In genomic region chr2:153033545-153034230, GRCm38 (mm10) we compare ENCODE assay signal across 14 mouse cellular contexts. TPM values are rescaled to one million over a fixed set of nuclear protein-coding genes. Genes with fewer than 3 reads are reported as not detected.
A peak's percentile ranks its signal among the peaks of the same experiment; 100 is the strongest.
DNase-seq lines count a peak whose midpoint lies in the region; ATAC-seq lines count a peak whose summit lies in the region.
"Had no signal": no experiment of that assay in that cellular context is flagged by ENCODE, and none has a peak within 500 bp of the region (broad histone marks: within the 10 kb centered on the region; RNA-seq: fewer than 3 reads in every experiment).

No protein-coding gene starts in this region.

- peaks cover 50% of the 10 kb centered on the region for H3K4me1 ChIP-seq in hindbrain, embryonic 14.5 days (replicated peaks; ENCODE audit: control insufficient read depth, insufficient read depth, low read length)
- H3K4me1 ChIP-seq in neural tube, embryonic 12.5 days: peaks cover 23% of the 10 kb centered on the region
- H3K4me1 ChIP-seq in kidney, embryonic 15.5 days: peaks cover 16% of the 10 kb centered on the region

- no peak for ATAC-seq in cerebellum, adult (ENCODE audit: insufficient number of reproducible peaks, low FRiP score, low TSS enrichment)
- no peak for ATAC-seq in hindbrain, embryonic 14.5 days (ENCODE audit: low FRiP score)
- no peak for ATAC-seq in neural tube, embryonic 12.5 days (ENCODE audit: low FRiP score, low read depth)
- ATAC-seq in kidney, embryonic 15.5 days (replicated peaks; ENCODE audit: low FRiP score): no peak
- ATAC-seq: intestine, postnatal 0 days had no signal

- H3K9me3 ChIP-seq in hindbrain, embryonic 14.5 days (ENCODE audit: control insufficient read depth, low read length): no peaks in the 10 kb centered on the region
- no peaks in the 10 kb centered on the region for H3K9me3 ChIP-seq in neural tube, embryonic 12.5 days
- H3K9me3 ChIP-seq in kidney, embryonic 15.5 days (replicated peaks): no peaks in the 10 kb centered on the region
- H3K9me3 ChIP-seq: embryonic facial prominence, embryonic 12.5 days had no signal

- H3K4me2 ChIP-seq in hindbrain, embryonic 14.5 days (replicated peaks): peak overlapping the region; percentile 87
- peak overlapping the region; percentile 88 for H3K4me2 ChIP-seq in neural tube, embryonic 12.5 days (replicated peaks)
- H3K4me2 ChIP-seq in kidney, embryonic 15.5 days: no peak overlapping the region
- H3K4me2 ChIP-seq: embryonic facial prominence, embryonic 12.5 days had no signal

- H3K4me3 ChIP-seq in hindbrain, embryonic 14.5 days (replicated peaks; ENCODE audit: low read length): peak overlapping the region; percentile 67
- peak overlapping the region; percentile 65; the same call in 1 of the 2 replicates for H3K4me3 ChIP-seq in neural tube, embryonic 12.5 days
- no peak overlapping the region for H3K4me3 ChIP-seq in kidney, embryonic 15.5 days (replicated peaks)

- DNase-seq in cerebellum, adult 11-12 months: peak; percentile 69
- peak; percentile 79 to 84 for DNase-seq in cerebellum, postnatal 25 days
- no peak for DNase-seq in hindbrain, embryonic 14.5 days (ENCODE audit: low spot score)
- DNase-seq in layer of hippocampus, postnatal 25 days (ENCODE audit: extremely low spot score in 1 of 2, low spot score in 1 of 2): no peak
- DNase-seq in Muller cell, postnatal 12 days (ENCODE audit: inconsistent ontology term): no peak
- DNase-seq: layer of hippocampus, adult 9-11 months; lung, adult 2 months had no signal

- no peak overlapping the region for H3K27ac ChIP-seq in hindbrain, embryonic 14.5 days
- H3K27ac ChIP-seq in neural tube, embryonic 12.5 days: no peak overlapping the region
- H3K27ac ChIP-seq in kidney, embryonic 15.5 days: no peak overlapping the region
- H3K27ac ChIP-seq: embryonic facial prominence, embryonic 12.5 days had no signal

- H3K9ac ChIP-seq in hindbrain, embryonic 14.5 days: peak overlapping the region; percentile 70
- 0 out of 2 replicates have a peak overlapping the region, but pooled peaks have one; percentile 64 for H3K9ac ChIP-seq in neural tube, embryonic 12.5 days
- no peak overlapping the region for H3K9ac ChIP-seq in kidney, embryonic 15.5 days
- H3K9ac ChIP-seq: embryonic facial prominence, embryonic 12.5 days had no signal

- no peaks in the 10 kb centered on the region for H3K27me3 ChIP-seq in hindbrain, embryonic 14.5 days (ENCODE audit: control insufficient read depth, insufficient read depth, low read length)
- peaks cover 37% of the 10 kb centered on the region for H3K27me3 ChIP-seq in neural tube, embryonic 12.5 days (replicated peaks)
- H3K27me3 ChIP-seq in kidney, embryonic 15.5 days: peaks cover 59% of the 10 kb centered on the region

- H3K36me3 ChIP-seq in hindbrain, embryonic 14.5 days (replicated peaks; ENCODE audit: control insufficient read depth, insufficient read depth): no peaks in the 10 kb centered on the region
- H3K36me3 ChIP-seq in neural tube, embryonic 12.5 days: no peaks in the 10 kb centered on the region
- no peaks in the 10 kb centered on the region for H3K36me3 ChIP-seq in kidney, embryonic 15.5 days
- H3K36me3 ChIP-seq: embryonic facial prominence, embryonic 12.5 days had no signal

- WGBS in hindbrain, embryonic 14.5 days: 63% methylated on average over 5 of the region's 5 CpGs
- WGBS in neural tube, embryonic 12.5 days: 70% methylated on average over 5 of the region's 5 CpGs
- 79% methylated on average over 5 of the region's 5 CpGs for WGBS in kidney, embryonic 15.5 days

RNA-seq across cellular contexts. Expression of gene Xkr7, which starts 2.0 kb away (rescaled TPM):
- polyA plus RNA-seq in hindbrain, embryonic 14.5 days (2014; fragmentation: Nextera tagmentation; extraction: Ambion mirVana): 0.84 and 1.8 TPM in 2 replicates
- 2.6 and 2.9 TPM in 2 replicates for polyA plus RNA-seq in neural tube, embryonic 12.5 days (2016; fragmentation: Nextera tagmentation; extraction: Ambion mirVana)
- 1 to 10 TPM; 1.9 to 2.1 TPM for total RNA-seq in layer of hippocampus, postnatal 25 days (2021)
- polyA plus RNA-seq in kidney, embryonic 15.5 days (2015; fragmentation: Nextera tagmentation; extraction: Ambion mirVana): not detected in 2 replicates
- total RNA-seq: megakaryocyte, adult 5-6 weeks had no signal
- polyA plus RNA-seq: heart, embryonic 16.5 days; intestine, postnatal 0 days; lung, adult 2 months had no signal

RNA-seq across cellular contexts. Expression of gene Pdrg1, which starts 18.5 kb away (rescaled TPM):
- 137 and 149 TPM in 2 replicates for polyA plus RNA-seq in hindbrain, embryonic 14.5 days (2014; fragmentation: Nextera tagmentation; extraction: Ambion mirVana)
- 159 and 182 TPM in 2 replicates for polyA plus RNA-seq in neural tube, embryonic 12.5 days (2016; fragmentation: Nextera tagmentation; extraction: Ambion mirVana)
- total RNA-seq in layer of hippocampus, postnatal 25 days (2021): 10 to 100 TPM; 41.2 to 43.8 TPM
- polyA plus RNA-seq in kidney, embryonic 15.5 days (2015; fragmentation: Nextera tagmentation; extraction: Ambion mirVana): 111 and 112 TPM in 2 replicates

RNA-seq across cellular contexts. Expression of gene Ccm2l, which starts 32.1 kb away (rescaled TPM):
- 1.7 and 2.4 TPM in 2 replicates for polyA plus RNA-seq in hindbrain, embryonic 14.5 days (2014; fragmentation: Nextera tagmentation; extraction: Ambion mirVana)
- polyA plus RNA-seq in neural tube, embryonic 12.5 days (2016; fragmentation: Nextera tagmentation; extraction: Ambion mirVana): 2.5 and 3.3 TPM in 2 replicates
- total RNA-seq in layer of hippocampus, postnatal 25 days (2021): 1 to 10 TPM; 3.9 to 5.2 TPM
- polyA plus RNA-seq in kidney, embryonic 15.5 days (2015; fragmentation: Nextera tagmentation; extraction: Ambion mirVana): 3.5 and 3.6 TPM in 2 replicates

Comparison
In these comparisons a context has a peak if more than half of its experiments do, and no peak if none do; other contexts are left out.
1. DNase-seq: peak in cerebellum, adult 11-12 months (single experiment) and cerebellum, postnatal 25 days (2 of 2); none in hindbrain, embryonic 14.5 days (single experiment), layer of hippocampus, postnatal 25 days (0 of 2) and Muller cell, postnatal 12 days (single experiment).